Mouse (Mus musculus): ENCODE results near the gene Evi2b. TPM values are rescaled to one million over a fixed set of nuclear protein-coding genes. Genes with fewer than 3 reads are reported as not detected.

Gene Evi2b
- total RNA-seq (2023) = 100 to 1,000 TPM; 446 TPM

DNA sequence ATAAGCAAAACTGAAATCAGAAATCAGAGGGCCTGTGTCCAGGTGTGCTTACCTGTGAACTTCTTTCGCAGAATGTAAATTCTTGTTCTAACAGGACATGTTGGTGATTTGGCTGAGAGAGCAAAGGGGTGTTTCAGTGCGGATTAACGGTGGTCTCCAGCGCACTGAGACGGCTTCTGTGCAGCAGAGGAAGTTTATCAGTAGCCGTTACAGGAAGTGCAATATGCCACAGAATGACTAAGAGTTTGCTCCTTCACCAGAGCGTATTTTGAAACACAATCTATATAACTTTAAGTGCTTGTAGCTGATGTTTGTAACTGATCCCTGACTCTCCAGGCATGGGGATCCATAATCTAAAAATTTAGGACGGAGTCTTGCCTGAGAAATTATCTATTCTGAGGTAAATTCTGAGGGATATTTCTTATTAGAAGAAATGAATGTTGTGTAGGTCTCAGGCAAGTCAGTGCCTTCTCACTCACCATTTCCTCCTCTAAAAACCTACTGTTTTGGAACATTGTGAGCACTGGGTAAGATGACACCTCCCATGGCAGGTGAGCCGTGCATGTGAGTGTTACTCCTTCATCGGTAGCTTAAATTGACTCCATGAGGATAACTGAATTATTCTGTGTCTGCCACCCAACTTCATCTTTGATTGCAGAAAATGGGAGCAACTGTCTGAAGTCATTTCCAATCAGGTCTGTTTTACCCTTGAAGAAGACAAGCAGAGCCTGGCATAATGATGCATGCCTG is at the start of gene Evi2b:
Gene Evi2b (minus strand): TSS at position 203 of the 750 bp plus-strand sequence.

DNA sequence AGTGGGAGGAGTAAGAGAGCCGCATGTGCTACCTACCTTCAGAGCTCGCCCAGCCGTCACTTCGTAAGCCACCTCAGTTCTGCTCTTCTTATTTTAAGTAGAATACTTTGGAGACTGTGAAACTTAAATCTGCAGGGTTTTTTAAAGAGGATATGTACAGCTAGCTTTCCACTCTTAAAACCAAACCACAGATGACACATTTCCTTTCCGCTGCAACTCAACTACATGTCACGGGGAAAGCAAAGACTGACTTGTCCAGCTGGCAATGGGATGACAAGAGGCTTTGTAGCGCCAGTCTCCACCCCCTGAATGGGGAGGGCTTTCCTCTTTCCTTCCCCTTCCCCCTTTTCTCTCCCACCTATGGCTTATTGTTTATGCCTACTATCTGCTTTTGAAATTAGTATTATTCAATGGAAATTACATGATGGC is 6.8 kb upstream of the Evi2b start, which contains the start of the genes Evi2 and Evi2a:
Gene Evi2 (minus strand): TSS at position 257 of the 429 bp plus-strand sequence.
Gene Evi2a (minus strand): TSS at position 277 of the 429 bp plus-strand sequence.

DNA sequence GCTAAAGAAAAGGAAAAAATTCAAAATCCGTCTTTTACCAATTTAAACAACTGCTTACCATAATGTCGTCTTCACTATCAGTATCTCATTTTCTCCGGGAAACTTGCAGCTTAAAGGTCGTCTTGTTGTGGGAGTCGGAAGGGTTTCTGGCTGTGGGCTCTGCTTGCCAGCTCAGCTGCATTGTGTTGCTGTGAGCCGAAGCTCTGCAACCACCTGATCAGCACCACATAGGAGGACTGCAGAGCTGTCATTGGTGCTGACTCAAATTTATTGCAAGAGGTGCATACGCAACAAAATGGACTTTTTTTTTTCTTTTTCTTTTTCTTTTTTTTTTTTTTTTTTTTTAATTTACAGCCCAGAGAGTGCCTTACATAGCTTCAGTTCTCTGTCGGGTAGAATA is 19.7 kb downstream of the Evi2b start, which contains the start of gene Omg:
Gene Omg (minus strand): TSS at position 240 of the 400 bp plus-strand sequence.

Other genes with a start within 250 kb of the Evi2b start
- 1 to 10 TPM; 1.5 to 2.6 TPM for gene Gm9964, start 226.9 kb downstream of the Evi2b start, total RNA-seq (2023)
- gene Nf1, start 184.1 kb downstream of the Evi2b start, total RNA-seq (2023) = 10 to 100 TPM; 22.4 to 24.2 TPM
- gene Omg, start 19.7 kb downstream of the Evi2b start, total RNA-seq (2023) = under 1 TPM; 0.39 to 0.60 TPM
- gene Evi2, start 6.8 kb upstream of the Evi2b start, total RNA-seq (2023) = 10 to 100 TPM; 20.8 to 24.1 TPM
- gene Evi2a, start 6.8 kb upstream of the Evi2b start, total RNA-seq (2023) = 100 to 1,000 TPM in 1 of 2 experiments, 10 to 100 TPM in 1; 96.2 to 103 TPM
- 10 to 100 TPM; 26.0 to 29.1 TPM for gene Rab11fip4, start 67.5 kb upstream of the Evi2b start, total RNA-seq (2023)